Mouse (Mus musculus) liver, adult 2 months (tissue): ENCODE measurements around the gene Tmx4.

ENCODE experiments used
- CTCF ChIP-seq: fragments of 200-500 bp; IDR thresholded peaks from 2 replicates; pipeline ENCODE4 v1.5.1; 2011; ENCODE audit warnings: low read depth, low read length, control low read depth
- POLR2A ChIP-seq: fragments of 200-500 bp; IDR thresholded peaks from 2 replicates; pipeline ENCODE4 v1.6.1; 2011; ENCODE audit warnings: low read length, control low read depth; ENCODE audit not compliant: insufficient read depth; ENCODE audit errors: extremely low read depth

- TF ChIP-seq POLR2A (no peak), CTCF (no peak)
These were observed 10.7 kb upstream of the Tmx4 start for GRCm38 (mm10) chr2:134654668-134655067.
